Mouse (Mus musculus): ENCODE data around the gene Wdpcp.
A peak's percentile ranks its signal among the peaks of the same experiment; 100 is the strongest.

Gene Wdpcp

DNA sequence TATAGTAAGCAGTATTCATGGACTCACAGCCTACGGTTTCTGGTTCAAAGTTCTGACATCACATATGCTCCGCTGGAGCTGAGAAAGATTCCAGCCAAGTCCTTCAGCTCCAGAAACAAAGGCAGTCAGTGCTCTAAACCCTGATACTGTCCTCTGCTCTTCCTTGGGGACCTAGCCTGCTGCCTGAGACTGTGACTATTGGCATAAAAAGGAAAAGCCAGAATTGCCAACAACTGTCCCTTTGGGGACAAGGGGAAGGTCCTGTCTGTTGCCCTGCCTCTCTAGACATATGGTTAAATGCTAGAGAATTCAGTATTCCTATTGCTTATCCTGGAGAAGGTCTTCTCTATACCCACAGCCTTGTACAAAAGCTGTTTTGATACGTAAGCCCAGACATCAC lies 252.9 kb downstream of the Wdpcp start:
- no peak for DNase-seq

DNA sequence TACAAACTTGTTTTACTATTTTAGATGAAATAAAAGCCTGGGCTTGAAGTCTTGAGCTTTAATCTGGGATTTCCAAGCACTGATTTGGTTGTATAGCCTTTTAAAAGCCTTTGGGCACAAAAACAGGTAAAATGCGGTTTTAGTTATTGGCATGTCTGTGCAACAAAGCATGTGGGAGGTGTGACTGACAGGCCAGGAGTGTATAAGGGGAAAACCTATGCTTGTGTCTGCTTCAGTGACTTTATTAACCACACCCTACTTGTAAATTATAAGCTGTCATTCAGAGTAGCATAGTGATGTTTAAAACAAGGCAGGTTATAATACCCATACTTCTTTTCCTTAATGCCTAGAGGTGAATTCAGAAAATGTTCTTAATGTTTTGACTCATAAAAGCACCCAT lies 254.5 kb downstream of the Wdpcp start:
- DNase-seq: no peak

DNA sequence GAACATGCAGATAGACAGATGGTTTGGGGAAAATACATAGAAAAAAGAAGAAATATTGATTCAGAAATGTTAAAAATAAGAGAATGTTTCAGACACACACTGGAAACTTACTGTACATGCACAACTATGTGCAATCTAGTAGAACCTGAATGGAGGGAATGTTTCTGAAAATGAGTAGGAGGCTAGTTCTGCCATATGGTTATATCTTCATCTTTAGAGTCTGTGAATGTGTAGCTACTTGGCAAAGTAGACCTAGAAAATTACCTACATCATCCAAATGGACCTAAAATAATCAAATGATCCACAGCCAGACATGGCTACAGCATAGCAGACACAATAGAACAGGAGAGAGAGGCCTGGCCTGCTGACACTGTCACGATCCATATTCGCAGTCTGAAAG lies 275.0 kb downstream of the Wdpcp start:
- DNase-seq: no peak

DNA sequence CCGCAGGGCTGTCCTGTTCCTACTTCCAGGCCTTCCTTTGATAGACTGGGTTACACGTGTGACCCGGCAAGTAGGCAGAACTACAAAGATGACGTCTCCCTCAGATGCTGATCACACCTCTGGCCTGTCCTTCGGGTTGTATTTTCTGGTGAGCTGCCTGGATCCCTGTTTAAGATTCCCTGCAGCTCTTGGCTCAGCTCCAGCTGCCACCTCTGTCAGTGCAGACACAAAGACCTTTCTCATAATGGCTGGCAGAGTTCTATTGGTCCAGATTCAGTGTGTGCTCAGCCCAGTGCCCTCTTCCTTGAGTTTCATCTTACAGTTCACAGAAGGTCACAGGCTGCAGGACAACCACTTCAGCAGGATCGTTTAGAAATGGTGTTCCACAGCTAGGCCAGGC lies 292.0 kb downstream of the Wdpcp start:
- peak; percentile 52 for DNase-seq

DNA sequence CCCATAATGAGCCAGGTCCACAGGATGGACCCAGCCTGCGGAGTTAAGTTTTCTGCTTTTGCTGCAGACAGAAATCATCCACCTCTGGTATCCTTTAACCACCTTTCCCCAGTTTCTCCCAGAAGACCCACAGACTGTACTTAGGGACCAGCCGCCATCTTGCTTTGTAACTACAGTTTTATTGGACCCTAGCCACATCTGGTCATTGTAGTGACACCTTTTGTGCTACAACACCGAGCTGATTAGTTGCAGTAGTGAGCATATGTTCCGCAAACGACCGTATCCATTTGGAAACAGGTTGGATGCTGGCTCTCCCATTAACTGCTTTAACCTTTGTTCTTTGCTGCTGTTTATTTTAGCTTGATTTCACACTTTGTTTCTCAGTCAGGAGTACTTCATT lies 292.5 kb downstream of the Wdpcp start:
- DNase-seq: peak; percentile 19

DNA sequence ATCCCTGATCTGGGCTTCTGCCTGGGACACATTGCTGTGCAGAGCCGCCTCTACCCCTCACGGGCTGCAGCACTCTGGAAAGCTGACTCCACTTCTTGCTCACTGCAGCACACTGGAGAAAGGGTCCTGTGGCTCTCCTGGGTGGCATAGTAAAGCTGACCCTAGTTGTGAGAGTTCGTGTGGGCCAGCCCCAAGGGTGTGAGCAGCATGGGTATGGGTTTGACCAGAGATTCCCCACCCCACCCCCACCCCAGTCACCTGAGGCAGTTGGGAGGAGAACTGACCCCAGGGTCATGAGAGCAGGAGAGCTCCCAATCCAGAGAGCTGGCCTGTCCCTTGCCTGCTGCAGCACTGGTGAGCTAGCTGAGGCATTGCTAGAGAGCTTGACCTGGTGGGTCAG lies 296.6 kb downstream of the Wdpcp start:
- no peak for DNase-seq

DNA sequence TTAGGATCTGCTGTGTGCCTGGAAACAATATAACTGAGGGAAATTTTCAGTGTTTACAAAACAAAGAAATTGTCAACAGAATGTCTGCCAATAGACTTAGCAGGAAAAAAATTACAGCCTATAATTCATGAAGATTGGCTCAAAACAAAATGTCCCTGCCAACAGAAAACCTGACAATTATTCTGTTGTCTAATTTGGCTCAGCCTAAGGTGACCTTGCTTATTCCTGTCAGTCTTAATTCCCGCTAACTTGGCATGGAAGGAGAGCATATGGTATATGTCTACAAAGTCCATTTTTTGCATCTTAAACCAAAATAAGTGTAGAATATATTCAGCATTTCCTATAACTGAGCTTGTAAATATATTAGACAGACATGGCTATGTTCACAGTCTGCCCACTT lies 298.8 kb downstream of the Wdpcp start:
- no peak for DNase-seq

DNA sequence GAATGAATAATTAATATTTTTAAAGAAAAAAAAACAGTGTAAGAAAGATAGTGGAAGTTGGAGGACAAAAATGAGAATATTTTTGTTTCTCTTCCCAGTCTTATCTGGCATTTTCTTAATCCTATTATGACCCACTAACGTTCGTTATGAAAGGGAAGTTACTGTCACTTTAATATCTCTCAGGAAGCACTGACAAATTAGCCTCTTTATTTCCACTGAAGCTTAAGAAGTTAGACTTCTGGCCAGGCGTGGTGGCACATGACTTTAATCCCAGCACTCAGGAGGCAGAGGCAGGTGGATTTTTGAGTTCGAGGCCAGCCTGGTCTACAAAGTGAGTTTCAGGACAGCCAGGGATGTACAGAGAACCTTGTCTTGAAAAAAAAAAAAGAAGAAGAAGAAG lies 299.7 kb downstream of the Wdpcp start:
- no peak for DNase-seq

- no peak for DNase-seq
Observed at GRCm38 (mm10) chr11:21875077-21875476, 303.0 kb downstream of the Wdpcp start.

DNA sequence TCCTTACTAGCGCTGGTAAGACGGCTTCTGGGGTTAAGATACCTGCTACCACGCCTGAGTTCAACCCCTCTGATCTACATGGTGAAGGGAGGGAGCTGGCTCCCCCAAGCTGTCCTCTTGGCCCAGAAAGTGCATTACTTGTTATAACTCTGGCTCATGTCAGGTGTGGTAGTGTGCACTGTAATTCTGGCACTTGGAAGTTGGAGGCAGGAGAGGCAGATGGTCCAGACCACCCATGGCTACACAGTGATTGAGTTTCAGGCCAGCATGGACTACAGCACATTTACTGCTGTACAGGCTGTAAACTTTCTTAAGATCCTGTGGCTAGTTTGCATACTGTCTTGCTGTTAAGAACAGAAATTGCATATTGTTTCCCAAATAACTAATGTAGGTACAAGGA lies 322.7 kb downstream of the Wdpcp start:
- DNase-seq: no peak

- DNase-seq: no peak
Observed at GRCm38 (mm10) chr11:21922531-21922930, 350.5 kb downstream of the Wdpcp start.
